Mouse (Mus musculus): ENCODE results near the gene Nxph4. TPM values are rescaled to one million over a fixed set of nuclear protein-coding genes. Genes with fewer than 3 reads are reported as not detected.

Nxph4 gene
- 0.25 and 0.33 TPM in 2 replicates for polyA plus RNA-seq (2012)

GRCm38 (mm10) chr10:127534036-127534928 lies at the start of gene Nxph4:
TSS of gene Nxph4 (minus strand) at chr10:127534559.
- TF ChIP-seq GATA1 (IDR thresholded peaks at IDR 0.05; ENCODE audit: low read length) = no peak

GRCm38 (mm10) chr10:127583649-127584048 lies 49.3 kb upstream of the Nxph4 start:
- no peak for TF ChIP-seq GATA1 (IDR thresholded peaks at IDR 0.05; ENCODE audit: low read length)

GRCm38 (mm10) chr10:127581291-127581690 lies 46.9 kb upstream of the Nxph4 start:
- no peak for TF ChIP-seq GATA1 (IDR thresholded peaks at IDR 0.05; ENCODE audit: low read length)

GRCm38 (mm10) chr10:127577982-127578381 lies 43.6 kb upstream of the Nxph4 start:
- no peak for TF ChIP-seq GATA1 (IDR thresholded peaks at IDR 0.05; ENCODE audit: low read length)

- TF ChIP-seq GATA1 (IDR thresholded peaks at IDR 0.05; ENCODE audit: low read length) = no peak
Measured at GRCm38 (mm10) chr10:127577156-127577555, 42.8 kb upstream of the Nxph4 start.

GRCm38 (mm10) chr10:127576381-127576961 lies 42.1 kb upstream of the Nxph4 start:
- TF ChIP-seq GATA1 (IDR thresholded peaks at IDR 0.05; ENCODE audit: low read length) = no peak

GRCm38 (mm10) chr10:127575741-127576140 lies 41.4 kb upstream of the Nxph4 start:
- no peak for TF ChIP-seq GATA1 (IDR thresholded peaks at IDR 0.05; ENCODE audit: low read length)

GRCm38 (mm10) chr10:127572281-127572680 lies 37.9 kb upstream of the Nxph4 start:
- TF ChIP-seq GATA1 (IDR thresholded peaks at IDR 0.05; ENCODE audit: low read length) = no peak

GRCm38 (mm10) chr10:127570937-127571641 lies 36.7 kb upstream of the Nxph4 start:
- TF ChIP-seq GATA1 (IDR thresholded peaks at IDR 0.05; ENCODE audit: low read length) = no peak

GRCm38 (mm10) chr10:127570384-127570783 lies 36.0 kb upstream of the Nxph4 start:
- TF ChIP-seq GATA1 (IDR thresholded peaks at IDR 0.05; ENCODE audit: low read length) = no peak

- TF ChIP-seq GATA1 (IDR thresholded peaks at IDR 0.05; ENCODE audit: low read length) = no peak
Measured at GRCm38 (mm10) chr10:127569450-127569849, 35.1 kb upstream of the Nxph4 start.

- no peak for TF ChIP-seq GATA1 (IDR thresholded peaks at IDR 0.05; ENCODE audit: low read length)
Measured at GRCm38 (mm10) chr10:127566553-127567326, 32.4 kb upstream of the Nxph4 start.

- no peak for TF ChIP-seq GATA1 (IDR thresholded peaks at IDR 0.05; ENCODE audit: low read length)
Measured at GRCm38 (mm10) chr10:127564301-127564700, 29.9 kb upstream of the Nxph4 start.

GRCm38 (mm10) chr10:127563840-127564239 lies 29.5 kb upstream of the Nxph4 start:
- no peak for TF ChIP-seq GATA1 (IDR thresholded peaks at IDR 0.05; ENCODE audit: low read length)

GRCm38 (mm10) chr10:127561145-127561544 lies 26.8 kb upstream of the Nxph4 start:
- no peak for TF ChIP-seq GATA1 (IDR thresholded peaks at IDR 0.05; ENCODE audit: low read length)
